Mouse (Mus musculus) limb, embryonic 13.5 days (tissue): Measurements from ENCODE around the gene Tiparp. TPM values are rescaled to one million over a fixed set of nuclear protein-coding genes. Genes with fewer than 3 reads are reported as not detected.

Experiments
- ATAC-seq: fragments of 200-750 bp; cut with Nextera tagmentation; 2 replicates; pipeline ENCODE4 v1.8.0; 2017; ENCODE audit warnings: low read depth, moderate number of reproducible peaks, moderate TSS enrichment; ENCODE audit not compliant: low FRiP score
- H3K27ac ChIP-seq: fragments of 300-500 bp; sonication (generic); 2 replicates; pipeline ENCODE4 v1.5.1; 2015; ENCODE audit warnings: inconsistent platforms, mild to moderate bottlenecking, moderate library complexity
- H3K27me3 ChIP-seq: fragments of 300-500 bp; sonication (generic); 2 replicates; pipeline ENCODE4 v1.6.1; 2015; ENCODE audit warnings: mild to moderate bottlenecking, inconsistent platforms
- H3K36me3 ChIP-seq: fragments of 300-500 bp; sonication (generic); 2 replicates; pipeline ENCODE4 v1.6.1; 2015; ENCODE audit warnings: inconsistent platforms, mild to moderate bottlenecking, moderate library complexity
- H3K4me1 ChIP-seq: fragments of 300-500 bp; sonication (generic); 2 replicates; pipeline ENCODE4 v1.6.1; 2015; ENCODE audit warnings: inconsistent platforms
- H3K4me2 ChIP-seq: fragments of 300-500 bp; sonication (generic); replicated peaks from 2 replicates; pipeline ENCODE4 v1.6.1; 2015; ENCODE audit warnings: inconsistent platforms, mild to moderate bottlenecking, moderate library complexity
- H3K4me3 ChIP-seq: fragments of 300-500 bp; sonication (generic); 2 replicates; pipeline ENCODE4 v1.5.1; 2015; ENCODE audit warnings: moderate library complexity, mild to moderate bottlenecking, inconsistent platforms
- H3K9ac ChIP-seq: fragments of 300-500 bp; sonication (generic); 2 replicates; pipeline ENCODE4 v1.6.1; 2015; ENCODE audit warnings: mild to moderate bottlenecking, inconsistent platforms
- H3K9me3 ChIP-seq: fragments of 300-500 bp; sonication (generic); 2 replicates; pipeline ENCODE4 v1.6.1; 2016; ENCODE audit warnings: inconsistent platforms
- WGBS: fragments of 180-500 bp; shearing (Covaris S2); methylation state at CpG from one replicate; pipeline ENCODE4 v1.1.7; 2015; 5-methylcytosine and 5-hydroxymethylcytosine counted together
- polyA plus RNA-seq: library from polyadenylated mRNA; unstranded; fragments of >200 nt; fragmentation: Nextera tagmentation; extraction: Ambion mirVana; gene quantifications from 2 replicates; pipeline ENCODE4 v1.2.1, GENCODE M21; 2015

Gene Tiparp
- polyA plus RNA-seq: 33.4 and 35.3 TPM in 2 replicates

- peaks cover 3% of the 10 kb centered on the region; the same call in 1 of the 2 replicates for H3K4me1 ChIP-seq
- WGBS: under 1% methylated on average over 98 of the region's 109 CpGs
- H3K27me3 ChIP-seq: no peaks in the 10 kb centered on the region
- peaks cover 10% of the 10 kb centered on the region; the same call in 1 of the 2 replicates for H3K36me3 ChIP-seq
- peak within 1 kb of the TSS; percentile 77 for H3K4me3 ChIP-seq
- H3K27ac ChIP-seq: peak within 1 kb of the TSS; percentile 98
- peak; percentile 94 for ATAC-seq
- H3K9me3 ChIP-seq: no peaks in the 10 kb centered on the region
- H3K9ac ChIP-seq: peak within 1 kb of the TSS; percentile 92
- H3K4me2 ChIP-seq: peak within 1 kb of the TSS; percentile 78
Observed at GRCm38 (mm10) chr3:65527691-65528601, at the start of gene Tiparp. Gene Tiparp, plus strand, starts transcription at chr3:65528410.

- H3K27ac ChIP-seq: no peak overlapping the region
- peaks cover 10% of the 10 kb centered on the region; the same call in 1 of the 2 replicates for H3K4me1 ChIP-seq
- no peaks in the 10 kb centered on the region for H3K9me3 ChIP-seq
- no peak for ATAC-seq
- H3K4me2 ChIP-seq: no peak overlapping the region
- H3K4me3 ChIP-seq: no peak overlapping the region
- no peaks in the 10 kb centered on the region for H3K27me3 ChIP-seq
- H3K36me3 ChIP-seq: no peaks in the 10 kb centered on the region
- WGBS: 52% methylated on average over 6 of the region's 6 CpGs
- no peak overlapping the region for H3K9ac ChIP-seq
Observed at GRCm38 (mm10) chr3:65480676-65481075, 47.5 kb upstream of the Tiparp start.

- H3K9ac ChIP-seq: no peak overlapping the region
- no peak overlapping the region for H3K4me2 ChIP-seq
- 42% methylated on average over 1 of the region's 1 CpGs for WGBS
- no peaks in the 10 kb centered on the region for H3K27me3 ChIP-seq
- H3K36me3 ChIP-seq: no peaks in the 10 kb centered on the region
- peaks cover 10% of the 10 kb centered on the region; the same call in 1 of the 2 replicates for H3K4me1 ChIP-seq
- no peak overlapping the region for H3K27ac ChIP-seq
- peak; percentile 61; the same call in 1 of the 2 replicates for ATAC-seq
- H3K4me3 ChIP-seq: no peak overlapping the region
- H3K9me3 ChIP-seq: no peaks in the 10 kb centered on the region
Observed at GRCm38 (mm10) chr3:65482266-65482665, 45.9 kb upstream of the Tiparp start.

DNA sequence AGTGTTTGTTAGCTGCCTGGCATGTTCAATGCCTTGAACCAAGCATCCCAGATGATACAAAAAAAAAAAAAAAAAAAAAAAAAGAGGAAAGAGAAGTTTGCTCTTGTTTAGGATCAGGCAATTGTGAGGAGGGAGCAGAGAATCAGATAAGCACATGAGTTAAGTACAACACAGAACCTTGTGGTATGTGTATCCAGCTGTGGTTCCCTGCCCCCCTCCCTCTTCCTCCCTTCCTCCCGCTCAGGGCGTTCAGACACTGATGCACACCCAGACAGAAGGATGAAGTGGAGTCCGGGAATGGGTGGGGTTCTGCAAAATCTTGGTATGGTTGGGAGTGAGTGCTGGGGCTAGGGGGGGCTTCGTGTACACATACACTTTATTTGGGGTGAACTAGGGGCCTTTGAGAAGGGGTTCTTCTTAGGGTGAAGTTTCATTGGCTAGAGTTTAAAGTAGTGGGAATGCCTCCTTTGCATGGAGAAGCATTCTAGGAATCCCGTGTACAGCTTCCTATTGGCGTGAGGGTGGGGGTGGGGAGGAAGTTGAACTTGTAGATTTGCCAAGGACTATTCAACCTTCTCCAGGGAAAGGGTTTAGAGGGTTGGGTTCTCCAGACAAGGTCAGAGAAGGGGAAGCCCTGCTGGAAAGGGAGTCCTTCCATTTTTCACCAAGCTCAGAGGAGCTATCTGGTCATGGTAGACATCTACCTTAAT is 45.4 kb upstream of the Tiparp start:
- no peaks in the 10 kb centered on the region for H3K36me3 ChIP-seq
- H3K9me3 ChIP-seq: no peaks in the 10 kb centered on the region
- ATAC-seq: peak; percentile 32; the same call in 1 of the 2 replicates
- WGBS: 61% methylated on average over 6 of the region's 6 CpGs
- no peak overlapping the region for H3K9ac ChIP-seq
- H3K27me3 ChIP-seq: no peaks in the 10 kb centered on the region
- no peak overlapping the region for H3K4me3 ChIP-seq
- peaks cover 11% of the 10 kb centered on the region; the same call in 1 of the 2 replicates for H3K4me1 ChIP-seq
- no peak overlapping the region for H3K27ac ChIP-seq
- no peak overlapping the region for H3K4me2 ChIP-seq

GRCm38 (mm10) chr3:65484161-65484733 is 44.0 kb upstream of the Tiparp start:
- no peak overlapping the region for H3K4me2 ChIP-seq
- no peak for ATAC-seq
- H3K27ac ChIP-seq: no peak overlapping the region
- no peaks in the 10 kb centered on the region for H3K9me3 ChIP-seq
- H3K27me3 ChIP-seq: no peaks in the 10 kb centered on the region
- 66% methylated on average over 7 of the region's 7 CpGs for WGBS
- H3K4me1 ChIP-seq: peaks cover 20% of the 10 kb centered on the region; the same call in 1 of the 2 replicates
- H3K4me3 ChIP-seq: no peak overlapping the region
- no peak overlapping the region for H3K9ac ChIP-seq
- H3K36me3 ChIP-seq: no peaks in the 10 kb centered on the region

DNA sequence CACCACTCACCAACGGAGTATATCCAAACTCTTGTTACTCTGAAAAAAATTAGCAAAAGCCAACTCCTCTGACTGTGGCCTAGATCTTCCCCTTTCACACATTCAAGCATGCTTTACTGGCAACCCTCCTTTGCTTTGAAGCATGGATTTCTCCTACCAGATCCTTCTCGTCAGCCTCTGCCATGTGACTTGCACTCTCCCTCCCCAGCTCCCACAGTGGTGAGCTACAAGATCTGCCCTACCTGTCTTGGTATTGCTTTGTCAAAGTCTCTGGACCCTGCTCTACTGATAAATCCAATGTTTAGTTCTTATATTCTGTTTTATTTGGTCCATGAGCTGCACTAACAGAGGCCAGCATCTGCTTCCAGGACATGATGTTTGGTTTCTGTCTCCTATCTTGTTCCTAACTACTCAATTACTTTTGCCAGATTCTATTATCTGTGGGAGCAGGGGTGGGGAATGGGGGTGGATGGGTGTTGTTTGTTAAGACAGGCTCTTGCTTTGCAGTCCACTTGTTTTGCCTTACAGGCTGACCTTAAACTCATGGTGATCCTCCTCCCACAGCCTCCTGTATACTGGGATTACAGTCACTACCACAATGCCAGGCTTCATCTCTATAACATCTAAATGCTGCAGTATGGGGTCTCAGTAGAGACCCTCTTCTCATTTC is 40.7 kb upstream of the Tiparp start:
- no peak overlapping the region for H3K4me3 ChIP-seq
- no peaks in the 10 kb centered on the region for H3K36me3 ChIP-seq
- ATAC-seq: no peak
- 80% methylated on average over 2 of the region's 2 CpGs for WGBS
- H3K9ac ChIP-seq: no peak overlapping the region
- no peak overlapping the region for H3K27ac ChIP-seq
- H3K27me3 ChIP-seq: no peaks in the 10 kb centered on the region
- H3K9me3 ChIP-seq: no peaks in the 10 kb centered on the region
- H3K4me1 ChIP-seq: 0 out of 2 replicates have a peak, but pooled peaks cover 14% of the 10 kb centered on the region
- no peak overlapping the region for H3K4me2 ChIP-seq

- no peak overlapping the region for H3K4me3 ChIP-seq
- no peak overlapping the region for H3K4me2 ChIP-seq
- no peak for ATAC-seq
- H3K4me1 ChIP-seq: 0 out of 2 replicates have a peak, but pooled peaks cover 12% of the 10 kb centered on the region
- H3K9me3 ChIP-seq: no peaks in the 10 kb centered on the region
- H3K9ac ChIP-seq: no peak overlapping the region
- WGBS: 50% methylated on average over 1 of the region's 1 CpGs
- peak overlapping the region; percentile 10; the same call in 1 of the 2 replicates for H3K27ac ChIP-seq
- no peaks in the 10 kb centered on the region for H3K27me3 ChIP-seq
- no peaks in the 10 kb centered on the region for H3K36me3 ChIP-seq
Observed at GRCm38 (mm10) chr3:65488556-65489244, 39.5 kb upstream of the Tiparp start.

DNA sequence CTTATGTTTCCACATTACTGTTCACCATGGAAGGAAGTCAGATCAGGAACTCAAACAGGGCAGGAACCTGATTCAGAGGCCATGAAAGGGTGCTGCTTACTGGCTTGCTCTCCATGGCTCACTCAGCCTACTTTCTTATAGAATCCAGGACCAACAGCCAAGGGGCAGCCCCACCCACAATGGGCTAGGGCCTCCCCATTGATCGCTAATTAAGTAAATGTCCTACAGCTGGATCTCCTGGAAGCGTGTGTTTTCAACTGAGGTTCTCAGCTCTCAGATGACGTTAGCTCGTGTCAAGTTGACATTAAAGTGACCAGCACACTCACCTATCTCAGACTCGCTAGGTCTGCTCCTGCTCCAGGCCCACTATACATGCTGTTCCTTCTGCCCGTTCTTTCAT is 38.6 kb upstream of the Tiparp start:
- no peaks in the 10 kb centered on the region for H3K9me3 ChIP-seq
- H3K36me3 ChIP-seq: no peaks in the 10 kb centered on the region
- ATAC-seq: no peak
- H3K27ac ChIP-seq: no peak overlapping the region
- no peak overlapping the region for H3K4me2 ChIP-seq
- no peaks in the 10 kb centered on the region for H3K27me3 ChIP-seq
- no peak overlapping the region for H3K9ac ChIP-seq
- H3K4me3 ChIP-seq: no peak overlapping the region
- WGBS: 72% methylated on average over 6 of the region's 6 CpGs
- peaks cover 19% of the 10 kb centered on the region for H3K4me1 ChIP-seq

DNA sequence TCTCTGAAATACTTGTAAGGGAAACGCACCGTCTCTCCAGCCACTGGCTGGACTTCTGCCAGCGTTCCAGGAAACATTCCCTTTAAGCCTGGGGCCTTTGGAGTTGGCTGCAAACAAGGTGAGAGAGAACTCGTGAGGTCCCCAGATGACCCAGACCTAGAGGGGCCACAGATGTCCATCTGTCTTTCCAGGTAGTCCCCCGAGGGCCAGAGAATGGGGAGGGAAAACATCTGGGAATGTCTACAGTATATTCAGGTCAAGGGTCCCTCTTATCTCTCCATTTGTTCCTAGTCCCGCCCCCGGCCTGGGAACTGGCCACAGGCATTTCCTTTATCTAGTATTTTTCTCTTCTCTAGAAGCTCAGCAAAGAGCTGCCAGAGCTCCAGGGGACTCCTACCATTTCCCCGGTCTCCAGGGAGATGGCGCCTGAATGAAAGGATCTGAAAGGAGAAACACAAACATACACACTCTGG is 33.9 kb upstream of the Tiparp start:
- Histone ChIP-seq H3K27ac (no peak overlapping the region), H3K4me2 (peak overlapping the region; percentile 36), H3K9me3 (no peaks in the 10 kb centered on the region), H3K27me3 (no peaks in the 10 kb centered on the region), H3K36me3 (no peaks in the 10 kb centered on the region), H3K9ac (no peak overlapping the region), H3K4me1 (peaks cover 13% of the 10 kb centered on the region), H3K4me3 (no peak overlapping the region)
- WGBS: 24% methylated on average over 9 of the region's 9 CpGs
- no peak for ATAC-seq

DNA sequence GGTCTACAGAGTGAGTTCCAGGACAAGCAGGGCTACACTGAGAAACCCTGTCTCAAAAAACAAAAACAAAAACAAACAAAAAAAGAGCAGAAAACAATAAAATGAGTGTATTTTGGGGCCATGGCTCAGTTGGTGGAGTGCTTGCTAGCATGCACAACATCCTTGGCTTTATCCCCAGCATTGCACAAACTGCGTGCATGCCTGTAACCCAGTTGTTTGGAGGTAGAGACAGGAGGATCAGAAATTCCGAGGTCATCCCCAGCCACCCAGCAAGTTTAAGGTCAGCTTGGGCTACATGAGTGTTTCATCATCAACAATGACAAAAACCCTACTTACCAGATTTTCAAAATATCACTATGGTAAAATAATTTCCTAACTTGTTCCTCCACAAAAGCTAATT is 20.4 kb upstream of the Tiparp start:
- ATAC-seq: no peak
- Histone ChIP-seq H3K9ac (no peak overlapping the region), H3K27me3 (no peaks in the 10 kb centered on the region), H3K36me3 (no peaks in the 10 kb centered on the region), H3K4me1 (no peaks in the 10 kb centered on the region), H3K4me3 (no peak overlapping the region), H3K9me3 (no peaks in the 10 kb centered on the region), H3K27ac (no peak overlapping the region), H3K4me2 (no peak overlapping the region)
- 89% methylated on average over 2 of the region's 2 CpGs for WGBS

DNA sequence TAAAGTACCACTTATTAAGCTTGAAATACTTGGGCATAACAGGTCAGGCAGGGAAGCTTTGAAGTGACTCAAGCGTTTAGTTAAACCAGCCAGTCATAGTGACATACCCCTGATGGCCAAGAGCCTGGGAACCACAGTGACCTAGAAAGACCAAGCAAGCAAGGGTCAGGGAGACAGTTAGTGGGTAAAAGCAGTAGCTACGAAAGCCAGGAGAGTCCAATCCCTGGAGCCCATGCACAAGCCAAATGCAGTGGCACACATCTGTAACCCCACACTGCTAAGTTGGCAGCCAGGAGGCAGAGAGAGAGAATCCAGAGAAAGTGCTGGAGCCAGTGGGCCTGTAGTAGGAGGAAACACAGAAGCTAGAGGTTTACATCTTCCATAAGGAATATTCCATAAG is 17.6 kb upstream of the Tiparp start:
- Histone ChIP-seq H3K36me3 (no peaks in the 10 kb centered on the region), H3K4me3 (no peak overlapping the region), H3K27me3 (no peaks in the 10 kb centered on the region), H3K9ac (no peak overlapping the region), H3K4me1 (no peaks in the 10 kb centered on the region), H3K27ac (no peak overlapping the region), H3K9me3 (no peaks in the 10 kb centered on the region), H3K4me2 (no peak overlapping the region)
- no peak for ATAC-seq
- 76% methylated on average over 2 of the region's 2 CpGs for WGBS
